Mouse (Mus musculus): ENCODE measurements around the gene Pou2f1.
A peak's percentile ranks its signal among the peaks of the same experiment; 100 is the strongest.
"Not testable (repeated sequence)": the region's sequence is repeated elsewhere in the genome, so short reads cannot be mapped to it uniquely, and the experiment has no call there.

The Pou2f1 gene

GRCm38 (mm10) chr1:166003181-166004022 lies 924 bp upstream of the Pou2f1 start:
- DNase-seq (ENCODE audit: low spot score in 2 of 2) = peak; percentile 94

GRCm38 (mm10) chr1:166001904-166002489 lies 481 bp downstream of the Pou2f1 start:
- peak in 1 of 2 experiments; percentile 60 for DNase-seq (ENCODE audit: low spot score in 2 of 2)

- DNase-seq (ENCODE audit: low spot score in 2 of 2) = peak; percentile 35 to 40
Measured at GRCm38 (mm10) chr1:166001121-166001903, 1.2 kb downstream of the Pou2f1 start.

GRCm38 (mm10) chr1:166000601-166001120 lies 1.8 kb downstream of the Pou2f1 start:
- peak in 1 of 2 experiments; percentile 18 for DNase-seq (ENCODE audit: low spot score in 2 of 2)

- no peak for DNase-seq (ENCODE audit: low spot score in 2 of 2)
Measured at GRCm38 (mm10) chr1:165999709-166000108, 2.8 kb downstream of the Pou2f1 start.

- DNase-seq (ENCODE audit: low spot score in 2 of 2) = no peak
Measured at GRCm38 (mm10) chr1:165995661-165996055, 6.8 kb downstream of the Pou2f1 start.

GRCm38 (mm10) chr1:165995011-165995660 lies 7.3 kb downstream of the Pou2f1 start:
- DNase-seq (ENCODE audit: low spot score in 2 of 2) = not testable (repeated sequence)

GRCm38 (mm10) chr1:165994279-165994678 lies 8.2 kb downstream of the Pou2f1 start:
- DNase-seq (ENCODE audit: low spot score in 2 of 2) = no peak

- DNase-seq (ENCODE audit: low spot score in 2 of 2) = no peak
Measured at GRCm38 (mm10) chr1:165993270-165994156, 9.0 kb downstream of the Pou2f1 start.

- no peak for DNase-seq (ENCODE audit: low spot score in 2 of 2)
Measured at GRCm38 (mm10) chr1:165988536-165988935, 13.9 kb downstream of the Pou2f1 start.

- DNase-seq (ENCODE audit: low spot score in 2 of 2) = no peak
Measured at GRCm38 (mm10) chr1:165988072-165988471, 14.4 kb downstream of the Pou2f1 start.

GRCm38 (mm10) chr1:165985743-165986360 lies 16.6 kb downstream of the Pou2f1 start:
- DNase-seq (ENCODE audit: low spot score in 2 of 2) = no peak

GRCm38 (mm10) chr1:165985186-165985585 lies 17.3 kb downstream of the Pou2f1 start:
- no peak for DNase-seq (ENCODE audit: low spot score in 2 of 2)

GRCm38 (mm10) chr1:165976672-165977448 lies 25.6 kb downstream of the Pou2f1 start:
- peak; percentile 14 to 28 for DNase-seq (ENCODE audit: low spot score in 2 of 2)

- no peak for DNase-seq (ENCODE audit: low spot score in 2 of 2)
Measured at GRCm38 (mm10) chr1:165969001-165969690, 33.3 kb downstream of the Pou2f1 start.

GRCm38 (mm10) chr1:165967027-165967654 lies 35.3 kb downstream of the Pou2f1 start:
- DNase-seq (ENCODE audit: low spot score in 2 of 2) = peak; percentile 9 to 63

- DNase-seq (ENCODE audit: low spot score in 2 of 2) = no peak
Measured at GRCm38 (mm10) chr1:165966156-165966914, 36.1 kb downstream of the Pou2f1 start.
